Mouse (Mus musculus) testis, adult 2 months (tissue): ENCODE results near the gene Rpl32.

ENCODE experiments used
- CTCF ChIP-seq: fragments of 200-500 bp; IDR thresholded peaks from 2 replicates; pipeline ENCODE4 v1.5.1; 2012; ENCODE audit warnings: low read depth, mild to moderate bottlenecking, inconsistent platforms, low read length, moderate library complexity; ENCODE audit not compliant: control insufficient read depth, insufficient read depth, insufficient replicate concordance
- POLR2A ChIP-seq: fragments of 200-500 bp; IDR thresholded peaks from 2 replicates; pipeline ENCODE4 v1.6.1; 2012; ENCODE audit warnings: low read depth, mild to moderate bottlenecking, inconsistent platforms, low read length, moderate library complexity; ENCODE audit not compliant: control insufficient read depth

GRCm38 (mm10) chr6:115815041-115815440 lies 6.5 kb upstream of the Rpl32 start:
- TF ChIP-seq CTCF (no peak), POLR2A (no peak)
